Mouse (Mus musculus): ENCODE results near the gene Pias4. TPM values are rescaled to one million over a fixed set of nuclear protein-coding genes. Genes with fewer than 3 reads are reported as not detected.
"Not testable (repeated sequence)": the region's sequence is repeated elsewhere in the genome, so short reads cannot be mapped to it uniquely, and the experiment has no call there.

The Pias4 gene
- polyA plus RNA-seq, 1 experiment from 2014 or later, result 46.5 TPM

- Histone ChIP-seq H3K4me3 (ENCODE audit: low read depth, low read length) (peak overlapping the region; percentile 92), H3K4me2 (peak overlapping the region; percentile 39), H3K9me3 (ENCODE audit: control insufficient read depth, low read length) (no peaks in the 10 kb centered on the region), H3K27me3 (ENCODE audit: control insufficient read depth, insufficient read depth, low read length) (no peaks in the 10 kb centered on the region), H3K9ac (ENCODE audit: low read length) (peak overlapping the region; percentile 21; the same call in 1 of the 2 replicates), H3K36me3 (ENCODE audit: control insufficient read depth, insufficient read depth, low read length) (peaks cover 30% of the 10 kb centered on the region), H3K4me1 (ENCODE audit: control insufficient read depth, insufficient read depth, low read length) (peaks cover 29% of the 10 kb centered on the region), H3K27ac (ENCODE audit: low read depth, low read length) (peak overlapping the region; percentile 50; the same call in 1 of the 2 replicates)
- DNase-seq (ENCODE audit: low spot score, missing footprints) (no peak), ATAC-seq (ENCODE audit: low FRiP score) (0 out of 2 replicates have a peak, but pooled peaks have one; percentile 4)
- WGBS, result 9% methylated on average over 13 of the region's 13 CpGs
Observed at GRCm38 (mm10) chr10:81175936-81176465, 8.3 kb upstream of the Pias4 start.

GRCm38 (mm10) chr10:81175345-81175701, 7.6 kb upstream of the Pias4 start:
- Histone ChIP-seq H3K36me3 (ENCODE audit: control insufficient read depth, insufficient read depth, low read length) (peaks cover 25% of the 10 kb centered on the region), H3K9ac (ENCODE audit: low read length) (peak overlapping the region; percentile 79; the same call in 1 of the 2 replicates), H3K27ac (ENCODE audit: low read depth, low read length) (peak overlapping the region; percentile 86), H3K4me1 (ENCODE audit: control insufficient read depth, insufficient read depth, low read length) (peaks cover 29% of the 10 kb centered on the region), H3K4me2 (peak overlapping the region; percentile 74; the same call in 1 of the 2 replicates)
- not testable (repeated sequence) for H3K27me3 ChIP-seq (ENCODE audit: control insufficient read depth, insufficient read depth, low read length); ATAC-seq (ENCODE audit: low FRiP score); H3K9me3 ChIP-seq (ENCODE audit: control insufficient read depth, low read length); H3K4me3 ChIP-seq (ENCODE audit: low read depth, low read length); DNase-seq (ENCODE audit: low spot score, missing footprints)
- WGBS, result 13% methylated on average over 4 of the region's 4 CpGs

- H3K27me3 ChIP-seq (ENCODE audit: control insufficient read depth, insufficient read depth, low read length), result no peaks in the 10 kb centered on the region
- ATAC-seq (ENCODE audit: low FRiP score) (peak; percentile 75), DNase-seq (ENCODE audit: low spot score, missing footprints) (peak; percentile 99)
- peak overlapping the region; percentile 74 for H3K4me2 ChIP-seq
- H3K4me3 ChIP-seq (ENCODE audit: low read depth, low read length), result peak overlapping the region; percentile 38
- WGBS, result 2% methylated on average over 29 of the region's 29 CpGs
- peaks cover 29% of the 10 kb centered on the region for H3K4me1 ChIP-seq (ENCODE audit: control insufficient read depth, insufficient read depth, low read length)
- no peaks in the 10 kb centered on the region for H3K9me3 ChIP-seq (ENCODE audit: control insufficient read depth, low read length)
- H3K36me3 ChIP-seq (ENCODE audit: control insufficient read depth, insufficient read depth, low read length), result peaks cover 19% of the 10 kb centered on the region
- peak overlapping the region; percentile 86 for H3K27ac ChIP-seq (ENCODE audit: low read depth, low read length)
- peak overlapping the region; percentile 79 for H3K9ac ChIP-seq (ENCODE audit: low read length)
Observed at GRCm38 (mm10) chr10:81174617-81175344, 7.1 kb upstream of the Pias4 start.

- ATAC-seq (ENCODE audit: low FRiP score), result peak; percentile 20
- Histone ChIP-seq H3K36me3 (ENCODE audit: control insufficient read depth, insufficient read depth, low read length) (peaks cover 3% of the 10 kb centered on the region), H3K4me1 (ENCODE audit: control insufficient read depth, insufficient read depth, low read length) (peaks cover 25% of the 10 kb centered on the region), H3K9me3 (ENCODE audit: control insufficient read depth, low read length) (no peaks in the 10 kb centered on the region), H3K27ac (ENCODE audit: low read depth, low read length) (peak overlapping the region; percentile 79), H3K4me2 (peak overlapping the region; percentile 27), H3K9ac (ENCODE audit: low read length) (peak overlapping the region; percentile 59), H3K4me3 (ENCODE audit: low read depth, low read length) (no peak overlapping the region), H3K27me3 (ENCODE audit: control insufficient read depth, insufficient read depth, low read length) (no peaks in the 10 kb centered on the region)
- peak; percentile 99 for DNase-seq (ENCODE audit: low spot score, missing footprints)
- 10% methylated on average over 21 of the region's 21 CpGs for WGBS
Observed at GRCm38 (mm10) chr10:81173132-81173531, 5.4 kb upstream of the Pias4 start.

GRCm38 (mm10) chr10:81169411-81169900, 1.7 kb upstream of the Pias4 start:
- H3K27me3 ChIP-seq (ENCODE audit: control insufficient read depth, insufficient read depth, low read length); H3K4me3 ChIP-seq (ENCODE audit: low read depth, low read length); H3K9ac ChIP-seq (ENCODE audit: low read length); H3K9me3 ChIP-seq (ENCODE audit: control insufficient read depth, low read length); ATAC-seq (ENCODE audit: low FRiP score); H3K36me3 ChIP-seq (ENCODE audit: control insufficient read depth, insufficient read depth, low read length); H3K27ac ChIP-seq (ENCODE audit: low read depth, low read length); H3K4me2 ChIP-seq: not testable (repeated sequence)
- H3K4me1 ChIP-seq (ENCODE audit: control insufficient read depth, insufficient read depth, low read length), result peaks cover 24% of the 10 kb centered on the region
- 56% methylated on average over 9 of the region's 14 CpGs for WGBS
- DNase-seq (ENCODE audit: low spot score, missing footprints), result peak; percentile 81

- Histone ChIP-seq H3K9me3 (ENCODE audit: control insufficient read depth, low read length) (no peaks in the 10 kb centered on the region), H3K4me3 (ENCODE audit: low read depth, low read length) (peak overlapping the region; percentile 96), H3K4me1 (ENCODE audit: control insufficient read depth, insufficient read depth, low read length) (peaks cover 20% of the 10 kb centered on the region), H3K27ac (ENCODE audit: low read depth, low read length) (peak overlapping the region; percentile 57; the same call in 1 of the 2 replicates), H3K36me3 (ENCODE audit: control insufficient read depth, insufficient read depth, low read length) (no peaks in the 10 kb centered on the region; the same call in 1 of the 2 replicates), H3K27me3 (ENCODE audit: control insufficient read depth, insufficient read depth, low read length) (no peaks in the 10 kb centered on the region), H3K9ac (ENCODE audit: low read length) (peak overlapping the region; percentile 53), H3K4me2 (peak overlapping the region; percentile 51)
- ATAC-seq (ENCODE audit: low FRiP score) (peak; percentile 31; the same call in 1 of the 2 replicates), DNase-seq (ENCODE audit: low spot score, missing footprints) (peak; percentile 94)
- 4% methylated on average over 29 of the region's 29 CpGs for WGBS
Observed at GRCm38 (mm10) chr10:81168521-81169244, 960 bp upstream of the Pias4 start.

- Histone ChIP-seq H3K27ac (ENCODE audit: low read depth, low read length) (peak overlapping the region; percentile 57; the same call in 1 of the 2 replicates), H3K4me3 (ENCODE audit: low read depth, low read length) (peak overlapping the region; percentile 96), H3K9ac (ENCODE audit: low read length) (peak overlapping the region; percentile 53), H3K36me3 (ENCODE audit: control insufficient read depth, insufficient read depth, low read length) (no peaks in the 10 kb centered on the region; the same call in 1 of the 2 replicates), H3K27me3 (ENCODE audit: control insufficient read depth, insufficient read depth, low read length) (no peaks in the 10 kb centered on the region), H3K4me1 (ENCODE audit: control insufficient read depth, insufficient read depth, low read length) (peaks cover 14% of the 10 kb centered on the region), H3K9me3 (ENCODE audit: control insufficient read depth, low read length) (no peaks in the 10 kb centered on the region), H3K4me2 (peak overlapping the region; percentile 51)
- DNase-seq (ENCODE audit: low spot score, missing footprints) (no peak), ATAC-seq (ENCODE audit: low FRiP score) (peak; percentile 75)
- WGBS, result 9% methylated on average over 5 of the region's 5 CpGs
Observed at GRCm38 (mm10) chr10:81168087-81168431, 336 bp upstream of the Pias4 start.

GRCm38 (mm10) chr10:81165118-81165517, 2.6 kb downstream of the Pias4 start:
- Histone ChIP-seq H3K4me3 (ENCODE audit: low read depth, low read length) (no peak overlapping the region), H3K27me3 (ENCODE audit: control insufficient read depth, insufficient read depth, low read length) (no peaks in the 10 kb centered on the region), H3K27ac (ENCODE audit: low read depth, low read length) (no peak overlapping the region), H3K9ac (ENCODE audit: low read length) (no peak overlapping the region), H3K4me2 (no peak overlapping the region), H3K4me1 (ENCODE audit: control insufficient read depth, insufficient read depth, low read length) (peaks cover 14% of the 10 kb centered on the region), H3K9me3 (ENCODE audit: control insufficient read depth, low read length) (no peaks in the 10 kb centered on the region), H3K36me3 (ENCODE audit: control insufficient read depth, insufficient read depth, low read length) (peaks cover 13% of the 10 kb centered on the region)
- 89% methylated on average over 8 of the region's 8 CpGs for WGBS
- ATAC-seq (ENCODE audit: low FRiP score) (no peak), DNase-seq (ENCODE audit: low spot score, missing footprints) (no peak)

All from midbrain, embryonic 11.5 days (tissue).